Mouse (Mus musculus) layer of hippocampus, adult 8-10 months (tissue): Measurements from ENCODE around the gene Hist1h3f. TPM values are rescaled to one million over a fixed set of nuclear protein-coding genes. Genes with fewer than 3 reads are reported as not detected.
A peak's percentile ranks its signal among the peaks of the same experiment; 100 is the strongest.
"Not testable (repeated sequence)": the region's sequence is repeated elsewhere in the genome, so short reads cannot be mapped to it uniquely, and the experiment has no call there.

ENCODE experiments used
- DNase-seq, 2 experiments: peaks; one replicate each; pipeline ENCODE4 v3.0.0; 2022; ENCODE audit warnings: low spot score in 2 of 2
- total RNA-seq, 4 experiments: library from RNA; stranded (reverse); gene quantifications; 2 replicates each; pipeline ENCODE4 v1.2.4; 2022

Gene Hist1h3f
- total RNA-seq, 4 experiments from 2014 or later: 12.5 to 15.7 (median 14.2) TPM

DNA sequence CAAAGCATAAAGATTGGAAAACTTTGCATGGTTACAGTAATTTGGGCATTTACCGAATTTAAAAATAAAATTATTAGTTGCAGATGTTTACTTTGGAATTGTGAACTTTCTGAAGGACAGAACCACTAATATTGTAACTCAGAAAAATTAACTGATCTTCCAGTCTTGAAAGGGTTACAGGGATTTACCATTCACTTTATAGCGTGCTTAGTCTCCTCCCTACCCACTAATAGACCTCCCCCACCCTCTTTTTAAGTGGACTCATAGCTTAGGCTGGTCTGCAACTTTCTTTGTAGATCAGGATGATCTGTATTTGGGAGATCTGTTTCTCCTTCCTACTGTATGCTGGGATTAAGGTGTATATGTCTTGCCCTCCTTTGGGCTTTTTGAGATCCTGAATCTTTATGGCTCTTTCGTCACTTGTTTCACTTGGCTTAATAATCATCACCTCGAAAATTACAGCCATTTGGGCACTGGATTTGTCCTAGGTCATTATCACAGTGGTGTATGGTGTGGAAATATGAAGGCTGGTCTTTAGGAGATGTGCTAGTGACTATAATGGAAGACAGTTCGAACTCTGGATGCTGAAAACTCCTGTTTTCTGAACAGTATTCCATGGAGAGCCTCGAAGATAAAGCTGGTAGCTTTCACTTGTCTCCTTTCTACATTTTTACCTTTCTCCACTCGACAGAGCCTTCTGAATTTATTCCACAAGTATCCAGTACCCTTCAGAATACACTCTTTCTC is 7.6 kb upstream of the Hist1h3f start:
- DNase-seq: no peak

DNA sequence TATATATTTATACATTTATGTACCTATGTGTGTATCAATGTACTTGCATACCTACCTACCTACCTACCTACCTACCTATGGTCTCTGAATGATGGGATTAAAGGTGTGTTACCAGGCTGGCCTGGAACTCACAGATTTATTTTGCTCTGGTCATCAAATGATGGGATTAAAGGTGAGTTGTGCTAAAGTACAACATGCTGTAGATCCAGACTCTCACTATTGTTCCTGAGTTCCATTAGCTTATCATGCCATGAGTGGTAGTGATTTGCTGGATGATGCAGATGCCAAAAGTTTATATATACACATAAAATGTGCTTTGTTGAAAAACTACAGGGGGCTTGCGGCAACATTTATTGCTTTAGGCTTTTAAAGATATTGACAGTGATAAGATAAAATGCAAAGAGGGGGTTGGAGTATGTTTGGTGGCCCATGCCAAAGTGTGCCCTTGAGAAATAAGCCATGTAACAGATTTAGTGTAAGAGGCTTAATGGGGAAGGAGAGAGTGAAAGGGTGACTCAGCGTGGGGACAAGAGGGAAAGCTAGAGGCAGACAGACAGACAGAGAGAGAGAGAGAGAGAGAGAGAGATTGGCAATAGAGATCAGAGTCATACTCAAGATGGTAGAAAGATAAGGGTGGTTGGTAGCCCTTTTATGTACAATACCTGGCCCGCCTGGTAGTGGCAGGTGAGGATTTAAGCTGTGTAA is 6.7 kb upstream of the Hist1h3f start:
- DNase-seq: no peak

DNA sequence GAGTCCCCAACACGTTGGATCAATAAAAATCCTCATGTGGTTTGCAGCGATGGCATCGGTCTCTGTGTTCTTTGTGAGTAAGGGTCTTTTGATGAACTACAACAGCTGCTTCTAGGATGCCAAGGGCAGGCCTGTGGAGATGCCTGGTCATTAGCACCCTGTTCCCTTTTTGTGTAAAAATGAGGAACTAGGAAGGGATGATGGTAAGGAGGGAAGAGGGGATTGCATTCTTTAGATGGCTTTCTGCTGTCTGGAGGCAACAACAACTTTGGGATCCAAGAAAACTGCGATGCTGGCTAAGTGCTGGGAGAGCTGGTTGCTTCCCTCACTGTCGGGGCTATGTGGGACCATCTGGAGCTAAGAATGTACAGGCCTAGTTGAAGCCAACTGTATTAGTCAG is 5.6 kb upstream of the Hist1h3f start:
- no peak for DNase-seq

DNA sequence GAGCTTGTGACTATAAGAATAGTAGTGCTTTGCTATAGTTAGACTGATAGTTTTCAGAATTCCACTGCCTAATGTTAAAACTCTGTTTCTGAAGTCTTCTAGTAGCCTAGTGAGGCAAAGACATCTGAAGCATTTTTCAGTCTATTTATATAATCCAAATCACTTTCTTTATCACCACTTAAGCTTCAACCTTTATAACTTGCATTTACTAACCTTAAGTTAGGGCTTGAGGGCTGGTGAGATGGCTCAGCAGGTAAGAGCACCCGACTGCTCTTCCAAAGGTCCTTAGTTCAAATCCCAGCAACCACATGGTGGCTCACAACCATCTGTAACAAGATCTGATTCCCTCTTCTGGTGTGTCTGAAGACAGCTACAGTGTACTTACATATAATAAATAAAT is 4.0 kb upstream of the Hist1h3f start:
- not testable (repeated sequence) for DNase-seq

DNA sequence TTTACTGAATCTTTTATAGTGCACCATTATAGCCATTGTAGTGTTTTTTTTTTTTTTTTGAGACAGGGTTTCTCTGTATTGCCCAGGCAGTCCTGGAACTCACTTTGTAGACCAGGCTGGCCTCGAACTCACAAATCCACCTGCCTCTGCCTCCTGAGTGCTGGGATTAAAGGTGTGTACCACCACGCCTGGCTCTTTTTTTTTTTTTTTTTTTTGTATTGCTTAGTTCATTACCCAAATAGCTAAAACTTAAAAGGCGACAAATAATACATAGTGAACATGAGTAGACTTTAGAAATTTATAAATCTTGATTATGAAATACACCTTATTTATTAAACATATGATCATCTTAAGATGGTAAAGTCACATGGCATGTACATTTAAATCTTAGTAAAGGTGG is 2.4 kb upstream of the Hist1h3f start:
- DNase-seq: no peak

DNA sequence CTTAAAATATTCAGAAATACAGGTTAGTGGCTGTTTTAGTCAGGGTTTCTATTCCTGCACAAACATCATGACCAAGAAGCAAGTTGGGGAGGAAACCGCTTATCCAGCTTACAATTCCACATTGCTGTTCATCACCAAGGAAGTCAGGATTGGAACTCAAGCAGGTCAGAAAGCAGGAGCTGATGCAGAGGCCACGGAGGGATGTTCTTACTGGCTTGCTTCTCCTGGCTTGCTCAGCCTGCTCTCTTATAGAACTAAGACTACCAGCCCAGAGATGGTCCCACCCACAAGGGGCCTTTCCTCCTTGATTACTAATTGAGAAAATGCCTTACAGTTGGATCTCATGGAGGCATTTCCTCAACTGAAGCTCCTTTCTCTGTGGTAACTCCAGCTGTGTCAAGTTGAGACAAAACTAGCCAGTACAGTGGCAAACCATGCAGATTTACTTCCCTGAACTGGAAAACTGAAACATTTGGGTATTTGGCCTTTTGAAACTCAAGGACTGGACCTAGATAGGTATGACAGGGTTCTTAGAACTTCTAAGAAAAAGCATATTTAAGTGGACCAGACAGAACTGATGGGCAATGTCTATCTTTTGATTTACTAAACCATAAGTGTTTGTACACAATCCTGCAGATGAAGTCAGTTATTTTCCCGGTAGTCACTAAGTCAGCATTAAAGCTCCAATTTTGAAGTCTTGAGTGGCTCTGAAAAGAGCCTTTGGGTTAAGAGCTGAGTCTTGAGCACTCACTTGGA is 1.4 kb upstream of the Hist1h3f start:
- not testable (repeated sequence) for DNase-seq

DNA sequence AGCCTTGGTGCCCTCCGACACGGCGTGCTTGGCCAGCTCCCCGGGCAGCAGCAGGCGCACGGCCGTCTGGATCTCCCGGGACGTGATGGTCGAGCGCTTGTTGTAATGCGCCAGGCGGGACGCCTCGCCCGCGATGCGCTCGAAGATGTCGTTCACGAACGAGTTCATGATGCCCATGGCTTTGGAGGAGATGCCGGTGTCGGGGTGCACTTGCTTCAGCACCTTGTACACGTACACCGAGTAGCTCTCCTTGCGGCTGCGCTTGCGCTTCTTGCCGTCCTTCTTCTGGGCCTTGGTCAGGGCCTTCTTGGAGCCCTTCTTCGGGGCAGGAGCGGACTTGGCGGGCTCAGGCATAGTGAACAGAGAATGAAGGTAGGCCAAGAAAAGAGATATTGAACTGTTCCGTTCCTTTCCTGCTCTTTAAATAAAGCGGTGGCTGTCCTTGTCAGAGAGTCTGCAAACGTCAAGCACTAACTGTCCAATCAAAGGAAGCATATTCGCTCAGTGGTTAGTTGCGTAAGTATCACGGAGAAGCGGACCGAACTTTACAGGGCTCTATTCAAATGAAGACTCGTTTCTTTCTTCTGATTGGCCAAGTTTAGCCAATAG is 749 bp upstream of the Hist1h3f start, which contains the start of gene Hist1h2bh:
Gene Hist1h2bh (minus strand): TSS at position 394 of the 609 bp plus-strand sequence.
- peak; percentile 73 to 87 for DNase-seq

DNA sequence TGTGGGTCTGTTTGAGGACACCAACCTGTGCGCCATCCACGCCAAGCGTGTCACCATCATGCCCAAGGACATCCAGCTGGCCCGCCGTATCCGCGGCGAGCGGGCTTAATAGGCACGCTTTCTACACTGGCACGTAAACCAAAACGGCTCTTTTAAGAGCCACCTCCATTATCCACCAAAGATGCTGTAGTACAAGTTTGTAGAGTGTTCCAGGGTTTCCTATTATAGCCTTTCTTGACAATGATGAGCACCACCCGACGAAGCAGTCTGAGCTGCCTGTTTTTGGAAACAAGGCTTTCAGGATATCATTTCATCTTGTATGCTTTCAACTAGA is 902 bp downstream of the Hist1h3f start:
- not testable (repeated sequence) for DNase-seq

DNA sequence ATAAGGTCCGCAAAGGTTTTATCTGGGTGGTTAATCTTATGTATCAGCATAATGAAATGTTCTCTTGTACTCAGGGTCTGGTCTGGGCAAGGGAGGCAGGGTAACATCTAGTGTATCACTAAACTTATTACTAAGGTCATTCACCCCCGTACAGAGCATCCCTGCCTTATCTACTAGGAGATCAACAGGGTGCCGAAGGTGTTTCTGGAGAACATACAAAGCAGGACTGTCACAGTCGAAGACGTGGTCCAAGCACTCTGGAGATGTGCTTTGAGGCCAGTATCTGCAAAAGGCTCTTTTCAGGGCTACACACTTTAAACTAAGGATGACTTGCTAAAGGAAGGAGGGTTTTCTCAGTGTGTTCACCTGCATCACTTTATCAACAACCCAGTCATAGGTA is 2.8 kb downstream of the Hist1h3f start:
- no peak for DNase-seq

DNA sequence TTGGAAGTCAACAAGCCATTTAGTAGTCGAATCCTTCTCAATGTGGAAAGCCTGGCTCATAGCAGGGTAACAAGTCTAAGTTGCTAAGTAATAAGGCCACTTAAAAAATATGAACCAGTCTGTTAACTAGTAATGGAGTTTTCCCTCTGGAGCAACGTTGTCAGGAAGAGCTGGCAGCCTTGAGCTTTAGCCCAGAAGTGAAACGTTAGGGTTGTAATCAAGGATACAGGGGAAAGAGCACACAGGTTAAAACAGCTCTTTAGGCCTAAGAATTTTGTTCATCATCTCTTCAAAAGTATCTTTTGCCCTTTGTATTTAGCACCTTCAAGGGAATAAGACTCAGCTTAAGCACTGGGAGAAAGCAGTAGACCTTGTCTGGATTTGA is 6.9 kb downstream of the Hist1h3f start:
- no peak for DNase-seq

DNA sequence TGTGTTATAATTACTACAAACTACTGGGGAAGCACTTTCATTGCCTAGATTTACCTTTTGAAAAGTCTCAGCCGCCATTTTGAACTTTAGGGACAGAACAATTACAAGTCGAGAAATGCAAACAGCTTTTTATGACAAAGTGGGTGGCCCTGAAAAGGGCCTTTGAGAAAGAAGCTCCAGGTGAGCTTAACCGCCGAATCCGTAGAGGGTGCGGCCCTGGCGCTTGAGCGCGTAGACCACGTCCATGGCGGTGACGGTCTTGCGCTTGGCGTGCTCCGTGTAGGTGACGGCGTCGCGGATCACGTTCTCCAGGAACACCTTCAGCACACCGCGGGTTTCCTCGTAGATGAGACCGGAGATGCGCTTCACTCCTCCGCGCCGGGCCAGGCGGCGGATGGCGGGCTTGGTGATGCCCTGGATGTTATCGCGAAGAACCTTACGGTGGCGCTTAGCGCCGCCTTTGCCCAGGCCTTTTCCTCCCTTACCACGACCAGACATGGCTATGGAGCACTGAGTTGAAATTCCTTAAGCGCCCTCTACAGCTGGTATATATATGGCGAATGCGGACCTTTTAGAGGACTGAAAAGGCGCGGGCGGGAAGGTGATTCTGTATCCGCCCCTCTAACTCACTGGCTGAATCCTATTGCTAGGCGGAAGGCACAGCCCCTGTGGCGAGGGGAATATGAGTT is 7.4 kb downstream of the Hist1h3f start, which contains the start of gene Hist1h4f:
Gene Hist1h4f (minus strand): TSS at position 503 of the 689 bp plus-strand sequence.
- peak; percentile 91 to 93 for DNase-seq

DNA sequence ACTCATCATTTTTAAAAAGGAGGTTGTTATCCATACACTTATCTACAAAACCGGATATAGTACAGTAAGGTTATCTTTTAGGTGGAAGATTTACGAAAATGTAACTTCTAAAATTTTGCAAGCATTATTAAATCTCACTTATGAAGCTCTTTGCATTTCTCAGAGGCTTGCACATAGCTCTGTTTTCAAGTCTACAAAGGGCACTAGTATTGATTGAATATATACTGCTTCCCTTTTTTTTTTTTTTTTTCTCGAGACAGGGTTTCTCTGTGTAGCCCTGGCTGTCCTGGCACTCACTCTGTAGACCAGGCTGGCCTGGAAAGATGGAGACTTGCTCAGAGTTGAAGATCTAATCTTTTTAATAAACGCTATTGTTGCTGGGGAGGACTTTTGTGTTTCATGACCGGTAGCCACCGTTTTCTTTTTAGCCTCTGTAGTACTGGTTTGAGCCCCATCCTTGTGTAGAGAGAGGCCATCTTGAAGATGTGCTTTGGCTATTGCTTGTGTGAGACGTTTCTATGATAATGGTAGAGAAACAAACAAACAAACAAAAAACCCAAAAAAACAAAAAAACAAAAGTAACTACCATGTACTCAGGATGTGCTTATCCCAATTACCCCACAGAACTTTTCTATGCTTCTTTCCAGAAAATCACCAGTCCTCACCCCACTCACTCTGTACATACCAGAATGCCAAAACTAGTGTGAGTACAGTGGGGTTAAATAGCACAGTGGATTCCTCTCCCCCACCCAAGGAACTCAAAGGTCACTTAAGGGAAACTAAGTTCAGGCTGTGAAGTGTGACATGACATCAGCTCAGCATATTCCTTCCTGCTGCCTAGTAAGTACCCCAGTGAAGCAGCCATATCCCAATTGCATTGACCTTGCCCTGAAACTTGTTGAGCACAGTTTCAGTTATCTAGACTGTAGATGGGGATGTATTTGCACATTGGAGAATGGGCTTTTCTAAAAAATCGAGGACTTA is 8.4 kb downstream of the Hist1h3f start:
- no peak for DNase-seq

DNA sequence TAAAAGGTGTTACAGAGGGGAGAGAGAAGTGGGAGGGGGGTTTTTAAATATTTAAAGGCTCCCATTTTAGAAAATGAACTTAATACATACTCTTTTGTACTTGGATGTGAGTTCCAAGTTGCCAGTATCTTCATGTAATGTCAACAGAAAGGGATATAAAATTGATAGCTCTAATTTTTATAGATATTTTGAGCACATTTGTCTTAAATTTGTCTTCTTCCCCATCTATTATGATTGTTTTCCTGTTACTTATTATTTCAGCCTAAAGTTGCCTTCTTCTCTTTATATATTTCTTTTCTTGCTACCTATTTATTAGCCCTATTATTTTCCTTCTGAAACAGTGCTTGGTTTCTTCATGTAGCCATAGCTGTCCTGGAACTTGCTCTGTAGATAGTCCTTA is 9.1 kb downstream of the Hist1h3f start, which contains the start of gene Hist1h1d:
Gene Hist1h1d (plus strand): TSS at position 301 of the 400 bp plus-strand sequence.
- no peak for DNase-seq

DNA sequence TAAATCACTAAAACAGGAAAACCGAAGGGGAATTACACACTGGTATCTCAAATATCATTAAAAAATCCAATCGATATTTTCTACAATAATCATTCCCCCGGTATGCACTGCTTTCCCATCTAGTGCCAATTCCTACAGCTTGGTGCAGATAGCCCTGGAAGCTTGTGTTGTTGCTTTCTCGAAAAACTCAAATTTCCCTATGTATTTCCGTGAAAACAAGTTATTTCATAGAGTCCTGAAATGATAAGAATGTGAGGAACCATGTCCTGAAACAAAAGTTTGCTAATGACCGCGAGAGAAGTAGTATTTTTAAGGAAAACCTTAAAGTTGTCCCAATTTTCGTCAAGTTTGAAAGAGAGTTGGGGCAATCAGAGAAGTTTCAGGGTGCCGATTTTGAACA is 10.5 kb downstream of the Hist1h3f start:
- DNase-seq: no peak

DNA sequence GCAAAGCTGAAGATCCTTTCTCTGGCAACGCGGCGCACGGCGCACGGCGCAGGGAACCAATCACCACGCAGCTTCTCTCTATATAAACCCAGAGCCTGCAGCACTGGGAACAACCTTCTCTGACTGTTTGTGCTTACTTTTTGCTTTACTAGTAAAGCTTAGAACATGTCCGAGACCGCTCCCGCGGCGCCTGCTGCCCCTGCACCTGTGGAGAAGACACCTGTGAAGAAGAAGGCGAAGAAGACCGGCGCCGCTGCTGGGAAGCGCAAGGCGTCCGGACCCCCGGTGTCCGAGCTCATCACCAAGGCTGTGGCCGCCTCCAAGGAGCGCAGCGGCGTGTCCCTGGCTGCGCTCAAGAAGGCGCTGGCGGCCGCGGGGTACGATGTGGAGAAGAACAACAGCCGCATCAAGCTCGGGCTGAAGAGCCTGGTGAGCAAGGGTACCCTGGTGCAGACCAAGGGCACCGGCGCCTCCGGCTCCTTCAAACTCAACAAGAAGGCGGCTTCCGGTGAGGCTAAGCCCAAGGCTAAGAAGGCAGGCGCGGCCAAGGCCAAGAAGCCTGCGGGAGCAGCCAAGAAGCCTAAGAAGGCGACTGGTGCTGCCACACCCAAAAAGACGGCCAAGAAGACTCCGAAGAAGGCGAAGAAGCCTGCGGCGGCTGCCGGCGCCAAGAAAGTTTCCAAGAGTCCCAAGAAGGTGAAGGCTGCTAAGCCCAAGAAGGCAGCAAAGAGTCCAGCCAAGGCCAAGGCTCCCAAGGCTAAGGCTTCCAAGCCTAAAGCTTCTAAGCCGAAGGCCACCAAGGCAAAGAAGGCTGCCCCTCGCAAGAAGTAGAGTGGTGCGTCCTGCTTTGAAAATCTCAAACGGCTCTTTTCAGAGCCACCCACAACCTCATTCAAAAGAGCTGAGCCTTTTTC is 11.3 kb downstream of the Hist1h3f start:
- peak; percentile 71 to 79 for DNase-seq

DNA sequence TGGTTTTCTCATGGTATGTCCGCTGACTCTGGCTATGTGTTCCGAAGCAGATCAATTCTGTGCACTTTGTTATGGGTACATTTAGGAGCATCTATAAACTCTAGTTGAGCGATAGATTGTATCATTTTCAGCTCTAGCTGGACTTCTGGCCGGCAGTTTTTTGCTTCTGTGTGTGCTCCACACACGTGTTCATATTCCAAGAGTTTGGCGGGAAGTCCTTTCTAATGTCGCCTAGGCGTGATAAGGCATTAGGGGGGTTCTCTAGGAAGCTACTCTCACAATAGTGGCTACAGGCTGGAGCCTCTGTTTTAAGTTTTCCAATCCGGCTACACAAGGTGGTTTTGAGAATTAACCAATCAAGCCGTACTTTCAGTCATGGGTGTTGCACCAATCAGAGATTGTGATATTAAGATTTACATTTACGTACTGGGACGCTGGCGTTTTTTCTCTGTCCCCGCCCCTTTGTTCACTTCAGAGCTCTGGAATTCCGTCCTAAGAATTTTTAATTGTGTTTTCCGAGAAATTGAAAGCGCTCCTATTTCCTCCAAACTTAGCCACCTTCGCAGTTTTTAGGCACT is 12.1 kb downstream of the Hist1h3f start:
- peak; percentile 71 to 79 for DNase-seq

DNA sequence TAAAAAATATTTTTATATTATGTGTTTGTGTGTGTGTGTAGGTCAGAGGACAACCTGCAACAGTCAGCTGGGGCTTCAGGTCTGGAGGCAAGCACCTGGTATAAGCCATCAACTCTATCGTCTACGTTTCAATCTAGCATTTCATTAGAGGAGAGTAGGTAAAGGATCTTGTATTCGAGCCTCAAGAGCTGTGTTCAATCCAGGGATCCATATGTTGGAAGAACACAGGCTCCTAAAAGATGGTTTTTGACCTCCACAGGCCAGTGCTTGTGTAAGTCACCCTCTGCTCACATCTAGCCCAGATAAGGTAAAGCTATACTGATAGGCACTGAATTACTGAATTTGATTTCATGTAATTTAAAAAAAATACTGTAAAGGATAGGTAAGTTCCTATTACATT is 13.1 kb downstream of the Hist1h3f start:
- DNase-seq: no peak

DNA sequence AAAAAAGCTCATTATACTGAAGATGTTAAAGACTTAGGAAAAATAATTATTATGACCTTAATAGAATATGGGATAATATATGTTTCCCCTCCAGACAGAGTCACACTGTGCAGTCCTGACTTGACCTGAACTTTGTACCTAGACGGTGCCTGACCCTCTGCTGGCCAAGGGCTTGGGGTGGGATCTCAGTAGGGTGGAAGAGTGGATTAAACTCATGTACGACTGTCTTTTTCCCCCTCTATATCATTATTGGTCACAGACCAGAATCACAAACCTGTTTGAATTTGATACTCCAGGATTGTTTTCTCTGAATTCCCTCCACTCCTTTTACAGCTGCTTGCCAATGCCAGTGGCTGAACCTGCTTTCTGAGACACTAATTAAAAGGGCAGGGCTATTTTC is 16.8 kb downstream of the Hist1h3f start:
- DNase-seq: not testable (repeated sequence)
